Mouse (Mus musculus) embryonic facial prominence, embryonic 12.5 days (tissue): ENCODE measurements around the gene Mapk9. TPM values are rescaled to one million over a fixed set of nuclear protein-coding genes. Genes with fewer than 3 reads are reported as not detected.

Experiments used
- ATAC-seq: fragments of 200-750 bp; cut with Nextera tagmentation; 2 replicates; pipeline ENCODE4 v1.8.0; 2017; ENCODE audit not compliant: insufficient number of reproducible peaks, insufficient read depth, low FRiP score, low TSS enrichment
- H3K27ac ChIP-seq: fragments of 300-500 bp; sonication (generic); 2 replicates; pipeline ENCODE4 v1.5.1; 2016; ENCODE audit warnings: mild to moderate bottlenecking
- H3K27me3 ChIP-seq: fragments of 300-500 bp; sonication (generic); 2 replicates; pipeline ENCODE4 v1.6.1; 2016; ENCODE audit warnings: mild to moderate bottlenecking, moderate library complexity
- H3K36me3 ChIP-seq: fragments of 300-500 bp; sonication (generic); 2 replicates; pipeline ENCODE4 v1.6.1; 2016; ENCODE audit warnings: mild to moderate bottlenecking
- H3K4me1 ChIP-seq: fragments of 300-500 bp; sonication (generic); 2 replicates; pipeline ENCODE4 v1.6.1; 2016
- H3K4me2 ChIP-seq: fragments of 300-500 bp; sonication (generic); replicated peaks from 2 replicates; pipeline ENCODE4 v1.6.1; 2016; ENCODE audit warnings: mild to moderate bottlenecking, moderate library complexity
- H3K4me3 ChIP-seq: fragments of 300-500 bp; sonication (generic); 2 replicates; pipeline ENCODE4 v1.5.1; 2016; ENCODE audit warnings: mild to moderate bottlenecking
- H3K9ac ChIP-seq: fragments of 300-500 bp; sonication (generic); 2 replicates; pipeline ENCODE4 v1.6.1; 2016; ENCODE audit warnings: mild to moderate bottlenecking, moderate library complexity
- H3K9me3 ChIP-seq: fragments of 300-500 bp; sonication (generic); 2 replicates; pipeline ENCODE4 v1.6.1; 2016; ENCODE audit warnings: mild to moderate bottlenecking, moderate library complexity
- WGBS: fragments of 180-500 bp; shearing (Covaris S2); methylation state at CpG from one replicate; pipeline ENCODE4 v1.1.7; 2016; 5-methylcytosine and 5-hydroxymethylcytosine counted together
- polyA plus RNA-seq: library from polyadenylated mRNA; unstranded; fragments of >200 nt; fragmentation: Nextera tagmentation; extraction: Ambion mirVana; gene quantifications from 2 replicates; pipeline ENCODE4 v1.2.1, GENCODE M21; 2016

Mapk9 gene
- polyA plus RNA-seq, 1 experiment from 2014 or later, result 46.2 TPM

- H3K9ac ChIP-seq, result no peak overlapping the region
- no peaks in the 10 kb centered on the region for H3K9me3 ChIP-seq
- no peak for ATAC-seq
- no peak overlapping the region for H3K4me2 ChIP-seq
- H3K36me3 ChIP-seq, result peaks cover 40% of the 10 kb centered on the region
- H3K27me3 ChIP-seq, result no peaks in the 10 kb centered on the region
- 92% methylated on average over 2 of the region's 2 CpGs for WGBS
- H3K4me3 ChIP-seq, result no peak overlapping the region
- no peaks in the 10 kb centered on the region for H3K4me1 ChIP-seq
- no peak overlapping the region for H3K27ac ChIP-seq
Observed at GRCm38 (mm10) chr11:49821546-49821945, 25.0 kb upstream of the Mapk9 start.

- no peaks in the 10 kb centered on the region for H3K4me1 ChIP-seq
- no peaks in the 10 kb centered on the region for H3K9me3 ChIP-seq
- 93% methylated on average over 2 of the region's 2 CpGs for WGBS
- ATAC-seq, result no peak
- H3K4me2 ChIP-seq, result no peak overlapping the region
- no peak overlapping the region for H3K4me3 ChIP-seq
- H3K9ac ChIP-seq, result no peak overlapping the region
- no peaks in the 10 kb centered on the region for H3K27me3 ChIP-seq
- H3K27ac ChIP-seq, result no peak overlapping the region
- H3K36me3 ChIP-seq, result peaks cover 39% of the 10 kb centered on the region
Observed at GRCm38 (mm10) chr11:49822337-49822736, 24.2 kb upstream of the Mapk9 start.

GRCm38 (mm10) chr11:49824896-49825295 is 21.7 kb upstream of the Mapk9 start:
- H3K4me1 ChIP-seq, result no peaks in the 10 kb centered on the region
- WGBS, result 46% methylated on average over 2 of the region's 2 CpGs
- H3K36me3 ChIP-seq, result peaks cover 37% of the 10 kb centered on the region
- H3K27me3 ChIP-seq, result no peaks in the 10 kb centered on the region
- H3K4me3 ChIP-seq, result no peak overlapping the region
- no peaks in the 10 kb centered on the region for H3K9me3 ChIP-seq
- ATAC-seq, result no peak
- H3K4me2 ChIP-seq, result no peak overlapping the region
- no peak overlapping the region for H3K9ac ChIP-seq
- no peak overlapping the region for H3K27ac ChIP-seq

- Histone ChIP-seq H3K27me3 (no peaks in the 10 kb centered on the region), H3K9ac (no peak overlapping the region), H3K27ac (no peak overlapping the region), H3K4me2 (no peak overlapping the region), H3K36me3 (peaks cover 54% of the 10 kb centered on the region), H3K4me1 (no peaks in the 10 kb centered on the region), H3K9me3 (no peaks in the 10 kb centered on the region), H3K4me3 (no peak overlapping the region)
- ATAC-seq, result no peak
- 34% methylated on average over 6 of the region's 6 CpGs for WGBS
Observed at GRCm38 (mm10) chr11:49827243-49827642, 19.3 kb upstream of the Mapk9 start.

- H3K4me1 ChIP-seq, result no peaks in the 10 kb centered on the region
- no peak overlapping the region for H3K9ac ChIP-seq
- H3K4me3 ChIP-seq, result no peak overlapping the region
- no peaks in the 10 kb centered on the region for H3K9me3 ChIP-seq
- WGBS, result 80% methylated on average over 7 of the region's 7 CpGs
- no peak for ATAC-seq
- no peak overlapping the region for H3K4me2 ChIP-seq
- H3K27ac ChIP-seq, result no peak overlapping the region
- H3K27me3 ChIP-seq, result no peaks in the 10 kb centered on the region
- peaks cover 54% of the 10 kb centered on the region for H3K36me3 ChIP-seq
Observed at GRCm38 (mm10) chr11:49829176-49829745, 17.3 kb upstream of the Mapk9 start.

GRCm38 (mm10) chr11:49831980-49832379 is 14.6 kb upstream of the Mapk9 start:
- ATAC-seq, result no peak
- Histone ChIP-seq H3K4me2 (no peak overlapping the region), H3K9ac (no peak overlapping the region), H3K36me3 (peaks cover 57% of the 10 kb centered on the region), H3K27me3 (no peaks in the 10 kb centered on the region), H3K9me3 (no peaks in the 10 kb centered on the region), H3K27ac (no peak overlapping the region), H3K4me3 (no peak overlapping the region), H3K4me1 (no peaks in the 10 kb centered on the region)
- WGBS, result 70% methylated on average over 12 of the region's 12 CpGs

GRCm38 (mm10) chr11:49832962-49833361 is 13.6 kb upstream of the Mapk9 start:
- 83% methylated on average over 5 of the region's 5 CpGs for WGBS
- Histone ChIP-seq H3K4me3 (no peak overlapping the region), H3K36me3 (peaks cover 65% of the 10 kb centered on the region), H3K27ac (no peak overlapping the region), H3K9me3 (no peaks in the 10 kb centered on the region), H3K27me3 (no peaks in the 10 kb centered on the region), H3K4me2 (no peak overlapping the region), H3K9ac (no peak overlapping the region), H3K4me1 (no peaks in the 10 kb centered on the region)
- ATAC-seq, result no peak

- Histone ChIP-seq H3K9me3 (no peaks in the 10 kb centered on the region), H3K36me3 (peaks cover 64% of the 10 kb centered on the region), H3K4me3 (no peak overlapping the region), H3K4me2 (no peak overlapping the region), H3K4me1 (no peaks in the 10 kb centered on the region), H3K27me3 (no peaks in the 10 kb centered on the region), H3K27ac (no peak overlapping the region), H3K9ac (no peak overlapping the region)
- WGBS, result 89% methylated on average over 6 of the region's 6 CpGs
- ATAC-seq, result no peak
Observed at GRCm38 (mm10) chr11:49834248-49834647, 12.3 kb upstream of the Mapk9 start.

- 94% methylated on average over 11 of the region's 11 CpGs for WGBS
- Histone ChIP-seq H3K4me1 (no peaks in the 10 kb centered on the region), H3K9ac (no peak overlapping the region), H3K27me3 (no peaks in the 10 kb centered on the region), H3K27ac (no peak overlapping the region), H3K9me3 (no peaks in the 10 kb centered on the region), H3K36me3 (peaks cover 59% of the 10 kb centered on the region), H3K4me3 (no peak overlapping the region), H3K4me2 (no peak overlapping the region)
- no peak for ATAC-seq
Observed at GRCm38 (mm10) chr11:49835257-49835956, 11.1 kb upstream of the Mapk9 start.

GRCm38 (mm10) chr11:49837717-49838407 is 8.7 kb upstream of the Mapk9 start:
- Histone ChIP-seq H3K9ac (no peak overlapping the region), H3K4me1 (no peaks in the 10 kb centered on the region), H3K9me3 (no peaks in the 10 kb centered on the region), H3K27ac (no peak overlapping the region), H3K27me3 (no peaks in the 10 kb centered on the region), H3K4me2 (no peak overlapping the region), H3K4me3 (no peak overlapping the region), H3K36me3 (peaks cover 37% of the 10 kb centered on the region)
- 67% methylated on average over 13 of the region's 13 CpGs for WGBS
- no peak for ATAC-seq

- no peaks in the 10 kb centered on the region for H3K4me1 ChIP-seq
- WGBS, result 91% methylated on average over 1 of the region's 1 CpGs
- H3K4me3 ChIP-seq, result no peak overlapping the region
- H3K4me2 ChIP-seq, result no peak overlapping the region
- no peak overlapping the region for H3K27ac ChIP-seq
- H3K36me3 ChIP-seq, result peaks cover 10% of the 10 kb centered on the region; the same call in 1 of the 2 replicates
- H3K9me3 ChIP-seq, result no peaks in the 10 kb centered on the region
- ATAC-seq, result no peak
- H3K27me3 ChIP-seq, result no peaks in the 10 kb centered on the region
- H3K9ac ChIP-seq, result no peak overlapping the region
Observed at GRCm38 (mm10) chr11:49840666-49841065, 5.9 kb upstream of the Mapk9 start.

- no peak overlapping the region for H3K4me2 ChIP-seq
- no peaks in the 10 kb centered on the region for H3K4me1 ChIP-seq
- no peak overlapping the region for H3K27ac ChIP-seq
- H3K27me3 ChIP-seq, result no peaks in the 10 kb centered on the region
- H3K4me3 ChIP-seq, result no peak overlapping the region
- ATAC-seq, result no peak
- no peak overlapping the region for H3K9ac ChIP-seq
- H3K9me3 ChIP-seq, result no peaks in the 10 kb centered on the region
- H3K36me3 ChIP-seq, result peaks cover 10% of the 10 kb centered on the region; the same call in 1 of the 2 replicates
- WGBS, result 67% methylated on average over 1 of the region's 1 CpGs
Observed at GRCm38 (mm10) chr11:49841886-49842285, 4.7 kb upstream of the Mapk9 start.
